In the genomic region with DNA sequence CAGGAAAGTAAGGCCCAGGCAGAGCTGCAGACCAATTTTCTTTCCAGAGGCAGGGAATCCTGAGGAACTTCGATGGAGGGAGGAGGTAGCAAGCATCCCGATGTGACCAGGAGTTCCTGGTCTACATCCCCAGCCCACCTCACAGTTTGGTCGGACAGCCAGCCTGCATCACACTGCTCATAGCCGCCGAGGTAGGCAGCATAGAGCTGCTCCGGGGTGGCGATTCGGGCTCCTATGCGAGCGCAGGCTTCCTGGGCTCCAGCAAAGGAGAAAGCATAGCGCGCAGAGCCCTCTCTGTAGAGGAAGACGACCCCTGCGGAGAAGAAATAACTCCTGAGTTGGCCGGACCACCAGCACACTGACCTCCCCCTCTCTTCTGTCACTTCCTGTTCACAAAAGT, we compare ENCODE assay signal across 13 mouse cellular contexts. TPM values are rescaled to one million over a fixed set of nuclear protein-coding genes. Genes with fewer than 3 reads are reported as not detected.
DNase-seq lines count a peak whose midpoint lies in the region; ATAC-seq lines count a peak whose summit lies in the region.
"Had no signal": no experiment of that assay in that cellular context is flagged by ENCODE, and none has a peak within 500 bp of the region (broad histone marks: within the 10 kb centered on the region; RNA-seq: fewer than 3 reads in every experiment).

No protein-coding gene starts in this region.

- no peak for DNase-seq in heart, postnatal 14 days
- DNase-seq in hindbrain, embryonic 14.5 days (ENCODE audit: low spot score): no peak
- DNase-seq in neural tube, embryonic 10.5 days (ENCODE audit: extremely low spot score, low spot score): peak; percentile 16
- DNase-seq in spleen, adult 12 weeks (ENCODE audit: low spot score): no peak
- DNase-seq in frontal cortex, postnatal 25 days (ENCODE audit: low spot score in 2 of 2): no peak
- DNase-seq in heart, postnatal 4 days: no peak

- no peak overlapping the region for H3K27ac ChIP-seq in heart, embryonic 12.5 days (ENCODE audit: poor library complexity, severe bottlenecking)
- no peak overlapping the region for H3K27ac ChIP-seq in embryonic facial prominence, embryonic 12.5 days
- H3K27ac ChIP-seq in hindbrain, embryonic 14.5 days: no peak overlapping the region
- H3K27ac ChIP-seq: lung, embryonic 15.5 days had no signal

- H3K4me1 ChIP-seq in heart, embryonic 12.5 days (replicated peaks): peaks cover 22% of the 10 kb centered on the region
- H3K4me1 ChIP-seq in embryonic facial prominence, embryonic 12.5 days: peaks cover 22% of the 10 kb centered on the region
- H3K4me1 ChIP-seq in hindbrain, embryonic 14.5 days (replicated peaks; ENCODE audit: control insufficient read depth, insufficient read depth, low read length): peaks cover 30% of the 10 kb centered on the region

- peaks cover 100% of the 10 kb centered on the region for H3K27me3 ChIP-seq in heart, embryonic 12.5 days (replicated peaks)
- peaks cover 100% of the 10 kb centered on the region for H3K27me3 ChIP-seq in embryonic facial prominence, embryonic 12.5 days
- peaks cover 83% of the 10 kb centered on the region for H3K27me3 ChIP-seq in hindbrain, embryonic 14.5 days (ENCODE audit: control insufficient read depth, insufficient read depth, low read length)

- H3K4me3 ChIP-seq in heart, embryonic 12.5 days: no peak overlapping the region
- peak overlapping the region; percentile 36 for H3K4me3 ChIP-seq in embryonic facial prominence, embryonic 12.5 days
- peak overlapping the region; percentile 45 for H3K4me3 ChIP-seq in hindbrain, embryonic 14.5 days (replicated peaks; ENCODE audit: low read length)

- ATAC-seq in heart, embryonic 12.5 days (ENCODE audit: insufficient number of reproducible peaks, low FRiP score): no peak
- no peak for ATAC-seq in embryonic facial prominence, embryonic 12.5 days (ENCODE audit: insufficient number of reproducible peaks, insufficient read depth, low FRiP score, low TSS enrichment)
- no peak for ATAC-seq in hindbrain, embryonic 14.5 days (ENCODE audit: low FRiP score)
- ATAC-seq: Patski had no signal

- no peaks in the 10 kb centered on the region for H3K9me3 ChIP-seq in heart, embryonic 12.5 days (replicated peaks)
- no peaks in the 10 kb centered on the region for H3K9me3 ChIP-seq in embryonic facial prominence, embryonic 12.5 days
- H3K9me3 ChIP-seq in hindbrain, embryonic 14.5 days (ENCODE audit: control insufficient read depth, low read length): no peaks in the 10 kb centered on the region
- H3K9me3 ChIP-seq: lung, embryonic 15.5 days had no signal

- no peak overlapping the region for H3K9ac ChIP-seq in heart, embryonic 12.5 days
- no peak overlapping the region for H3K9ac ChIP-seq in embryonic facial prominence, embryonic 12.5 days
- no peak overlapping the region; the same call in 1 of the 2 replicates for H3K9ac ChIP-seq in hindbrain, embryonic 14.5 days
- H3K9ac ChIP-seq: lung, embryonic 15.5 days had no signal

- no peaks in the 10 kb centered on the region for H3K36me3 ChIP-seq in heart, embryonic 12.5 days
- no peaks in the 10 kb centered on the region for H3K36me3 ChIP-seq in embryonic facial prominence, embryonic 12.5 days
- no peaks in the 10 kb centered on the region for H3K36me3 ChIP-seq in hindbrain, embryonic 14.5 days (replicated peaks; ENCODE audit: control insufficient read depth, insufficient read depth)
- H3K36me3 ChIP-seq: lung, embryonic 15.5 days had no signal

- WGBS in heart, embryonic 12.5 days: 3% methylated on average over 15 of the region's 15 CpGs
- 4% methylated on average over 15 of the region's 15 CpGs for WGBS in embryonic facial prominence, embryonic 12.5 days
- WGBS in hindbrain, embryonic 14.5 days: 3% methylated on average over 15 of the region's 15 CpGs

- intact Hi-C loops in heart, postnatal 14 days (cut with DNase I): loop anchor here (5.0 kb wide), 1 partner anchor 34 kb away; no protein-coding TSS in a partner anchor

- H3K4me2 ChIP-seq in heart, embryonic 12.5 days: peak overlapping the region; percentile 71
- H3K4me2 ChIP-seq in embryonic facial prominence, embryonic 12.5 days (replicated peaks): peak overlapping the region; percentile 57; the same call in 1 of the 2 replicates
- H3K4me2 ChIP-seq in hindbrain, embryonic 14.5 days (replicated peaks): peak overlapping the region; percentile 81

RNA-seq across cellular contexts. Expression of gene Bcan, which starts 3.6 kb away (rescaled TPM):
- polyA plus RNA-seq in heart, embryonic 12.5 days (2016; fragmentation: Nextera tagmentation; extraction: Ambion mirVana): 0.09 and 0.15 TPM in 2 replicates
- under 1 TPM; 0.15 to 0.29 TPM for total RNA-seq in heart, postnatal 14 days (2021)
- polyA plus RNA-seq in embryonic facial prominence, embryonic 12.5 days (2016; fragmentation: Nextera tagmentation; extraction: Ambion mirVana): 0.15 and 0.39 TPM in 2 replicates
- 89.1 and 99.3 TPM in 2 replicates for polyA plus RNA-seq in hindbrain, embryonic 14.5 days (2014; fragmentation: Nextera tagmentation; extraction: Ambion mirVana)
- total RNA-seq in heart, postnatal 4 days (2021): under 1 TPM; 0.12 to 0.29 TPM

RNA-seq across cellular contexts. Expression of gene Nes, which starts 25.5 kb away (rescaled TPM):
- polyA plus RNA-seq in heart, embryonic 12.5 days (2016; fragmentation: Nextera tagmentation; extraction: Ambion mirVana): 33.0 and 34.6 TPM in 2 replicates
- 10 to 100 TPM; 32.5 to 39.0 TPM for total RNA-seq in heart, postnatal 14 days (2021)
- 40.0 and 42.0 TPM in 2 replicates for polyA plus RNA-seq in embryonic facial prominence, embryonic 12.5 days (2016; fragmentation: Nextera tagmentation; extraction: Ambion mirVana)
- polyA plus RNA-seq in hindbrain, embryonic 14.5 days (2014; fragmentation: Nextera tagmentation; extraction: Ambion mirVana): 20.5 and 20.7 TPM in 2 replicates
- 10 to 100 TPM; 66.5 to 70.4 TPM for total RNA-seq in heart, postnatal 4 days (2021)

RNA-seq across cellular contexts. Expression of gene Hapln2, which starts 31.0 kb away (rescaled TPM):
- polyA plus RNA-seq in heart, embryonic 12.5 days (2016; fragmentation: Nextera tagmentation; extraction: Ambion mirVana): 0.08 and 0.17 TPM in 2 replicates
- total RNA-seq in heart, postnatal 14 days (2021): not detected
- polyA plus RNA-seq in embryonic facial prominence, embryonic 12.5 days (2016; fragmentation: Nextera tagmentation; extraction: Ambion mirVana): 0.09 and 0.34 TPM in 2 replicates
- 0.41 and 0.67 TPM in 2 replicates for polyA plus RNA-seq in hindbrain, embryonic 14.5 days (2014; fragmentation: Nextera tagmentation; extraction: Ambion mirVana)
- not detected for total RNA-seq in heart, postnatal 4 days (2021)
- polyA plus RNA-seq: intestine, embryonic 16.5 days; small intestine, adult 2 months had no signal

RNA-seq across cellular contexts. Expression of gene Gpatch4, which starts 46.5 kb away (rescaled TPM):
- polyA plus RNA-seq in heart, embryonic 12.5 days (2016; fragmentation: Nextera tagmentation; extraction: Ambion mirVana): 19.2 and 19.7 TPM in 2 replicates
- 1 to 10 TPM; 6.6 to 9.0 TPM for total RNA-seq in heart, postnatal 14 days (2021)
- 32.7 and 34.6 TPM in 2 replicates for polyA plus RNA-seq in embryonic facial prominence, embryonic 12.5 days (2016; fragmentation: Nextera tagmentation; extraction: Ambion mirVana)
- polyA plus RNA-seq in hindbrain, embryonic 14.5 days (2014; fragmentation: Nextera tagmentation; extraction: Ambion mirVana): 29.8 and 30.4 TPM in 2 replicates
- total RNA-seq in heart, postnatal 4 days (2021): 1 to 10 TPM; 7.2 to 7.5 TPM

RNA-seq across cellular contexts. Expression of gene Crabp2, which starts 47.9 kb away (rescaled TPM):
- polyA plus RNA-seq in heart, embryonic 12.5 days (2016; fragmentation: Nextera tagmentation; extraction: Ambion mirVana): 7.3 and 8.0 TPM in 2 replicates
- under 1 TPM; 0.31 to 0.56 TPM for total RNA-seq in heart, postnatal 14 days (2021)
- polyA plus RNA-seq in embryonic facial prominence, embryonic 12.5 days (2016; fragmentation: Nextera tagmentation; extraction: Ambion mirVana): 467 and 481 TPM in 2 replicates
- polyA plus RNA-seq in hindbrain, embryonic 14.5 days (2014; fragmentation: Nextera tagmentation; extraction: Ambion mirVana): 48.7 and 56.4 TPM in 2 replicates
- total RNA-seq in heart, postnatal 4 days (2021): 1 to 10 TPM in 1 of 2 experiments, under 1 TPM in 1; 0.91 to 1.0 TPM
- total RNA-seq: gastrocnemius, adult 8-10 months had no signal
- polyA plus RNA-seq: small intestine, adult 2 months had no signal

Comparison
In these comparisons a context has a peak if more than half of its experiments do, and no peak if none do; other contexts are left out.
1. RNA of gene Bcan, which starts 3.6 kb away (polyA plus RNA-seq): 89.1 to 99.3 TPM in hindbrain, embryonic 14.5 days; 0.15 to 0.39 TPM in embryonic facial prominence, embryonic 12.5 days and 0.09 to 0.15 TPM in heart, embryonic 12.5 days; every median in the first group is over 10 times any median in the second.
2. Peak in every context shown above with its lines, with median percentiles within 50 percentile points of each other: H3K4me2 ChIP-seq.